Mouse (Mus musculus): ENCODE measurements around the gene Gm17490. TPM values are rescaled to one million over a fixed set of nuclear protein-coding genes. Genes with fewer than 3 reads are reported as not detected.

Gene Gm17490
- polyA plus RNA-seq, 1 experiment from 2014 or later = not detected

GRCm38 (mm10) chr2:11657581-11657980 lies 31.5 kb upstream of the Gm17490 start:
- no peaks in the 10 kb centered on the region for H3K9me3 ChIP-seq (ENCODE audit: control insufficient read depth, low read length)
- ATAC-seq (ENCODE audit: insufficient number of reproducible peaks, low FRiP score, low TSS enrichment, low read depth) = no peak
- no peak for DNase-seq (ENCODE audit: low spot score)
- WGBS = 84% methylated on average over 2 of the region's 2 CpGs
- H3K4me2 ChIP-seq (ENCODE audit: low read depth, severe bottlenecking) = no peak overlapping the region
- H3K36me3 ChIP-seq (ENCODE audit: control insufficient read depth, insufficient read depth, low read length) = no peaks in the 10 kb centered on the region
- no peak overlapping the region for H3K4me3 ChIP-seq (ENCODE audit: low read depth, low read length)
- H3K27me3 ChIP-seq (ENCODE audit: control insufficient read depth, insufficient read depth, low read length) = no peaks in the 10 kb centered on the region
- no peaks in the 10 kb centered on the region for H3K4me1 ChIP-seq (ENCODE audit: control insufficient read depth, insufficient read depth, low read length)
- H3K9ac ChIP-seq (ENCODE audit: low read length) = no peak overlapping the region
- no peak overlapping the region for H3K27ac ChIP-seq (replicated peaks; ENCODE audit: low read depth, low read length)

GRCm38 (mm10) chr2:11654990-11655931 lies 29.2 kb upstream of the Gm17490 start:
- no peaks in the 10 kb centered on the region for H3K4me1 ChIP-seq (ENCODE audit: control insufficient read depth, insufficient read depth, low read length)
- H3K4me3 ChIP-seq (ENCODE audit: low read depth, low read length) = no peak overlapping the region
- DNase-seq (ENCODE audit: low spot score) = no peak
- no peaks in the 10 kb centered on the region for H3K36me3 ChIP-seq (ENCODE audit: control insufficient read depth, insufficient read depth, low read length)
- 75% methylated on average over 9 of the region's 9 CpGs for WGBS
- no peak overlapping the region for H3K4me2 ChIP-seq (ENCODE audit: low read depth, severe bottlenecking)
- ATAC-seq (ENCODE audit: insufficient number of reproducible peaks, low FRiP score, low TSS enrichment, low read depth) = no peak
- no peaks in the 10 kb centered on the region for H3K27me3 ChIP-seq (ENCODE audit: control insufficient read depth, insufficient read depth, low read length)
- no peak overlapping the region for H3K27ac ChIP-seq (replicated peaks; ENCODE audit: low read depth, low read length)
- no peak overlapping the region for H3K9ac ChIP-seq (ENCODE audit: low read length)
- H3K9me3 ChIP-seq (ENCODE audit: control insufficient read depth, low read length) = no peaks in the 10 kb centered on the region

GRCm38 (mm10) chr2:11653780-11654179 lies 27.7 kb upstream of the Gm17490 start:
- Histone ChIP-seq H3K4me1 (ENCODE audit: control insufficient read depth, insufficient read depth, low read length) (no peaks in the 10 kb centered on the region), H3K4me2 (ENCODE audit: low read depth, severe bottlenecking) (no peak overlapping the region), H3K4me3 (ENCODE audit: low read depth, low read length) (no peak overlapping the region), H3K9me3 (ENCODE audit: control insufficient read depth, low read length) (no peaks in the 10 kb centered on the region), H3K36me3 (ENCODE audit: control insufficient read depth, insufficient read depth, low read length) (no peaks in the 10 kb centered on the region), H3K27me3 (ENCODE audit: control insufficient read depth, insufficient read depth, low read length) (no peaks in the 10 kb centered on the region), H3K27ac (replicated peaks; ENCODE audit: low read depth, low read length) (no peak overlapping the region), H3K9ac (ENCODE audit: low read length) (no peak overlapping the region)
- no peak for DNase-seq (ENCODE audit: low spot score)
- 77% methylated on average over 5 of the region's 5 CpGs for WGBS
- no peak for ATAC-seq (ENCODE audit: insufficient number of reproducible peaks, low FRiP score, low TSS enrichment, low read depth)

- H3K9me3 ChIP-seq (ENCODE audit: control insufficient read depth, low read length) = no peaks in the 10 kb centered on the region
- no peak overlapping the region for H3K4me2 ChIP-seq (ENCODE audit: low read depth, severe bottlenecking)
- WGBS = 59% methylated on average over 6 of the region's 6 CpGs
- DNase-seq (ENCODE audit: low spot score) (no peak), ATAC-seq (ENCODE audit: insufficient number of reproducible peaks, low FRiP score, low TSS enrichment, low read depth) (no peak)
- H3K27ac ChIP-seq (replicated peaks; ENCODE audit: low read depth, low read length) = no peak overlapping the region
- H3K36me3 ChIP-seq (ENCODE audit: control insufficient read depth, insufficient read depth, low read length) = no peaks in the 10 kb centered on the region
- H3K4me1 ChIP-seq (ENCODE audit: control insufficient read depth, insufficient read depth, low read length) = no peaks in the 10 kb centered on the region
- no peaks in the 10 kb centered on the region for H3K27me3 ChIP-seq (ENCODE audit: control insufficient read depth, insufficient read depth, low read length)
- H3K9ac ChIP-seq (ENCODE audit: low read length) = no peak overlapping the region
- H3K4me3 ChIP-seq (ENCODE audit: low read depth, low read length) = no peak overlapping the region
Measured at GRCm38 (mm10) chr2:11653330-11653729, 27.3 kb upstream of the Gm17490 start.

GRCm38 (mm10) chr2:11652780-11653179 lies 26.7 kb upstream of the Gm17490 start:
- WGBS = 82% methylated on average over 2 of the region's 2 CpGs
- no peaks in the 10 kb centered on the region for H3K27me3 ChIP-seq (ENCODE audit: control insufficient read depth, insufficient read depth, low read length)
- H3K4me2 ChIP-seq (ENCODE audit: low read depth, severe bottlenecking) = no peak overlapping the region
- no peaks in the 10 kb centered on the region for H3K36me3 ChIP-seq (ENCODE audit: control insufficient read depth, insufficient read depth, low read length)
- no peak overlapping the region for H3K4me3 ChIP-seq (ENCODE audit: low read depth, low read length)
- DNase-seq (ENCODE audit: low spot score) (no peak), ATAC-seq (ENCODE audit: insufficient number of reproducible peaks, low FRiP score, low TSS enrichment, low read depth) (no peak)
- no peaks in the 10 kb centered on the region for H3K4me1 ChIP-seq (ENCODE audit: control insufficient read depth, insufficient read depth, low read length)
- H3K9ac ChIP-seq (ENCODE audit: low read length) = no peak overlapping the region
- no peaks in the 10 kb centered on the region for H3K9me3 ChIP-seq (ENCODE audit: control insufficient read depth, low read length)
- no peak overlapping the region for H3K27ac ChIP-seq (replicated peaks; ENCODE audit: low read depth, low read length)

GRCm38 (mm10) chr2:11652196-11652595 lies 26.1 kb upstream of the Gm17490 start:
- 81% methylated on average over 3 of the region's 3 CpGs for WGBS
- ATAC-seq (ENCODE audit: insufficient number of reproducible peaks, low FRiP score, low TSS enrichment, low read depth) (no peak), DNase-seq (ENCODE audit: low spot score) (no peak)
- no peaks in the 10 kb centered on the region for H3K9me3 ChIP-seq (ENCODE audit: control insufficient read depth, low read length)
- H3K9ac ChIP-seq (ENCODE audit: low read length) = no peak overlapping the region
- no peak overlapping the region for H3K27ac ChIP-seq (replicated peaks; ENCODE audit: low read depth, low read length)
- no peaks in the 10 kb centered on the region for H3K36me3 ChIP-seq (ENCODE audit: control insufficient read depth, insufficient read depth, low read length)
- no peaks in the 10 kb centered on the region for H3K4me1 ChIP-seq (ENCODE audit: control insufficient read depth, insufficient read depth, low read length)
- H3K27me3 ChIP-seq (ENCODE audit: control insufficient read depth, insufficient read depth, low read length) = no peaks in the 10 kb centered on the region
- H3K4me2 ChIP-seq (ENCODE audit: low read depth, severe bottlenecking) = no peak overlapping the region
- no peak overlapping the region for H3K4me3 ChIP-seq (ENCODE audit: low read depth, low read length)

- Histone ChIP-seq H3K4me2 (ENCODE audit: low read depth, severe bottlenecking) (no peak overlapping the region), H3K9ac (ENCODE audit: low read length) (no peak overlapping the region), H3K27ac (replicated peaks; ENCODE audit: low read depth, low read length) (no peak overlapping the region), H3K4me3 (ENCODE audit: low read depth, low read length) (no peak overlapping the region), H3K27me3 (ENCODE audit: control insufficient read depth, insufficient read depth, low read length) (no peaks in the 10 kb centered on the region), H3K4me1 (ENCODE audit: control insufficient read depth, insufficient read depth, low read length) (no peaks in the 10 kb centered on the region), H3K9me3 (ENCODE audit: control insufficient read depth, low read length) (no peaks in the 10 kb centered on the region), H3K36me3 (ENCODE audit: control insufficient read depth, insufficient read depth, low read length) (no peaks in the 10 kb centered on the region)
- 58% methylated on average over 3 of the region's 3 CpGs for whole genome bisulfite sequencing
- DNase-seq (ENCODE audit: low spot score) (no peak), ATAC-seq (ENCODE audit: insufficient number of reproducible peaks, low FRiP score, low TSS enrichment, low read depth) (no peak)
Measured at GRCm38 (mm10) chr2:11651476-11651875, 25.4 kb upstream of the Gm17490 start.

- Histone ChIP-seq H3K27ac (replicated peaks; ENCODE audit: low read depth, low read length) (no peak overlapping the region), H3K4me2 (ENCODE audit: low read depth, severe bottlenecking) (no peak overlapping the region), H3K9ac (ENCODE audit: low read length) (no peak overlapping the region), H3K36me3 (ENCODE audit: control insufficient read depth, insufficient read depth, low read length) (no peaks in the 10 kb centered on the region), H3K4me3 (ENCODE audit: low read depth, low read length) (no peak overlapping the region), H3K4me1 (ENCODE audit: control insufficient read depth, insufficient read depth, low read length) (no peaks in the 10 kb centered on the region), H3K27me3 (ENCODE audit: control insufficient read depth, insufficient read depth, low read length) (no peaks in the 10 kb centered on the region), H3K9me3 (ENCODE audit: control insufficient read depth, low read length) (no peaks in the 10 kb centered on the region)
- no peak for ATAC-seq (ENCODE audit: insufficient number of reproducible peaks, low FRiP score, low TSS enrichment, low read depth)
- WGBS = 87% methylated on average over 2 of the region's 2 CpGs
- DNase-seq (ENCODE audit: low spot score) = no peak
Measured at GRCm38 (mm10) chr2:11645297-11645696, 19.2 kb upstream of the Gm17490 start.

Data from limb, embryonic 11.5 days (tissue).